Mouse (Mus musculus): Measurements from ENCODE around the gene Thsd4. TPM values are rescaled to one million over a fixed set of nuclear protein-coding genes. Genes with fewer than 3 reads are reported as not detected.
A peak's percentile ranks its signal among the peaks of the same experiment; 100 is the strongest.
"Not testable (repeated sequence)": the region's sequence is repeated elsewhere in the genome, so short reads cannot be mapped to it uniquely, and the experiment has no call there.

Gene Thsd4
- polyA plus RNA-seq, 1 experiment from 2014 or later, result 8.7 TPM

GRCm38 (mm10) chr9:59964367-59964766 is 557.5 kb downstream of the Thsd4 start:
- no peak for ATAC-seq (ENCODE audit: low read depth)
- Histone ChIP-seq H3K36me3 (no peaks in the 10 kb centered on the region), H3K4me1 (replicated peaks) (peaks cover 31% of the 10 kb centered on the region), H3K27ac (replicated peaks) (no peak overlapping the region), H3K27me3 (no peaks in the 10 kb centered on the region), H3K4me3 (no peak overlapping the region), H3K9ac (no peak overlapping the region), H3K9me3 (no peaks in the 10 kb centered on the region), H3K4me2 (no peak overlapping the region)
- 57% methylated on average over 3 of the region's 3 CpGs for WGBS

- no peak overlapping the region for H3K27ac ChIP-seq (replicated peaks)
- H3K4me3 ChIP-seq, result no peak overlapping the region
- no peak overlapping the region for H3K4me2 ChIP-seq
- no peaks in the 10 kb centered on the region for H3K27me3 ChIP-seq
- ATAC-seq (ENCODE audit: low read depth), result no peak
- H3K9me3 ChIP-seq, result no peaks in the 10 kb centered on the region
- 54% methylated on average over 14 of the region's 14 CpGs for WGBS
- H3K4me1 ChIP-seq (replicated peaks), result peaks cover 31% of the 10 kb centered on the region
- no peaks in the 10 kb centered on the region for H3K36me3 ChIP-seq
- H3K9ac ChIP-seq, result no peak overlapping the region
Measured at GRCm38 (mm10) chr9:59961201-59961955, 560.5 kb downstream of the Thsd4 start.

- no peaks in the 10 kb centered on the region for H3K27me3 ChIP-seq
- no peak within 1 kb of the TSS for H3K27ac ChIP-seq (replicated peaks)
- no peak within 1 kb of the TSS for H3K4me2 ChIP-seq
- H3K9ac ChIP-seq, result no peak within 1 kb of the TSS
- ATAC-seq (ENCODE audit: low read depth), result no peak
- no peak within 1 kb of the TSS for H3K4me3 ChIP-seq
- peaks cover 30% of the 10 kb centered on the region for H3K4me1 ChIP-seq (replicated peaks)
- H3K9me3 ChIP-seq, result no peaks in the 10 kb centered on the region
- H3K36me3 ChIP-seq, result no peaks in the 10 kb centered on the region
- WGBS, result 89% methylated on average over 10 of the region's 10 CpGs
Measured at GRCm38 (mm10) chr9:59960559-59960958, 561.3 kb downstream of the Thsd4 start, which contains the start of gene Nr2e3. Gene Nr2e3, minus strand, starts transcription at chr9:59960659.

- Histone ChIP-seq H3K27ac (replicated peaks) (no peak overlapping the region), H3K4me1 (replicated peaks) (peaks cover 20% of the 10 kb centered on the region), H3K4me2 (no peak overlapping the region), H3K9ac (no peak overlapping the region), H3K9me3 (no peaks in the 10 kb centered on the region), H3K27me3 (no peaks in the 10 kb centered on the region), H3K36me3 (no peaks in the 10 kb centered on the region), H3K4me3 (no peak overlapping the region)
- peak; percentile 51; the same call in 1 of the 2 replicates for ATAC-seq (ENCODE audit: low read depth)
- WGBS, result 4% methylated on average over 8 of the region's 8 CpGs
Measured at GRCm38 (mm10) chr9:59959276-59959675, 562.6 kb downstream of the Thsd4 start.

- H3K4me2 ChIP-seq; H3K36me3 ChIP-seq; H3K9ac ChIP-seq; H3K27me3 ChIP-seq; H3K4me3 ChIP-seq; H3K27ac ChIP-seq (replicated peaks); ATAC-seq (ENCODE audit: low read depth); H3K9me3 ChIP-seq: not testable (repeated sequence)
- H3K4me1 ChIP-seq (replicated peaks), result peaks cover 19% of the 10 kb centered on the region
- 37% methylated on average over 1 of the region's 1 CpGs for WGBS
Measured at GRCm38 (mm10) chr9:59958115-59958514, 563.7 kb downstream of the Thsd4 start.

GRCm38 (mm10) chr9:59956496-59956895 is 565.4 kb downstream of the Thsd4 start:
- H3K4me3 ChIP-seq, result no peak overlapping the region
- WGBS, result 43% methylated on average over 6 of the region's 6 CpGs
- H3K9ac ChIP-seq, result no peak overlapping the region; the same call in 1 of the 2 replicates
- H3K27ac ChIP-seq (replicated peaks), result no peak overlapping the region
- H3K4me2 ChIP-seq, result no peak overlapping the region
- H3K36me3 ChIP-seq, result no peaks in the 10 kb centered on the region
- H3K27me3 ChIP-seq, result no peaks in the 10 kb centered on the region
- H3K4me1 ChIP-seq (replicated peaks), result peaks cover 12% of the 10 kb centered on the region
- no peak for ATAC-seq (ENCODE audit: low read depth)
- no peaks in the 10 kb centered on the region for H3K9me3 ChIP-seq

- Histone ChIP-seq H3K9me3 (no peaks in the 10 kb centered on the region), H3K36me3 (no peaks in the 10 kb centered on the region), H3K4me3 (no peak overlapping the region), H3K27ac (replicated peaks) (no peak overlapping the region), H3K27me3 (no peaks in the 10 kb centered on the region), H3K4me2 (no peak overlapping the region), H3K9ac (no peak overlapping the region), H3K4me1 (replicated peaks) (peaks cover 5% of the 10 kb centered on the region; the same call in 1 of the 2 replicates)
- ATAC-seq (ENCODE audit: low read depth), result no peak
- 72% methylated on average over 6 of the region's 6 CpGs for WGBS
Measured at GRCm38 (mm10) chr9:59955692-59956091, 566.2 kb downstream of the Thsd4 start.

GRCm38 (mm10) chr9:59955199-59955598 is 566.6 kb downstream of the Thsd4 start:
- WGBS, result 50% methylated on average over 3 of the region's 3 CpGs
- no peaks in the 10 kb centered on the region for H3K36me3 ChIP-seq

GRCm38 (mm10) chr9:59953556-59953955 is 568.3 kb downstream of the Thsd4 start:
- no peaks in the 10 kb centered on the region for H3K27me3 ChIP-seq
- H3K4me2 ChIP-seq, result no peak overlapping the region
- no peak overlapping the region for H3K9ac ChIP-seq
- H3K27ac ChIP-seq (replicated peaks), result no peak overlapping the region
- WGBS, result 89% methylated on average over 7 of the region's 7 CpGs
- no peaks in the 10 kb centered on the region for H3K36me3 ChIP-seq
- H3K9me3 ChIP-seq, result no peaks in the 10 kb centered on the region
- no peak overlapping the region for H3K4me3 ChIP-seq
- 0 out of 2 replicates have a peak, but pooled peaks cover 5% of the 10 kb centered on the region for H3K4me1 ChIP-seq (replicated peaks)
- no peak for ATAC-seq (ENCODE audit: low read depth)

More at GRCm38 (mm10) chr9:59955199-59955598, 566.6 kb downstream of the Thsd4 start:
- no peak overlapping the region for H3K9ac ChIP-seq
- no peak overlapping the region for H3K27ac ChIP-seq (replicated peaks)
- no peak for ATAC-seq (ENCODE audit: low read depth)
- H3K4me1 ChIP-seq (replicated peaks), result peaks cover 5% of the 10 kb centered on the region; the same call in 1 of the 2 replicates
- no peaks in the 10 kb centered on the region for H3K9me3 ChIP-seq
- H3K27me3 ChIP-seq, result no peaks in the 10 kb centered on the region
- H3K4me3 ChIP-seq, result no peak overlapping the region
- no peak overlapping the region for H3K4me2 ChIP-seq

GRCm38 (mm10) chr9:59952515-59953070 is 569.3 kb downstream of the Thsd4 start:
- Histone ChIP-seq H3K4me3 (no peak overlapping the region), H3K4me2 (no peak overlapping the region), H3K9ac (no peak overlapping the region), H3K27ac (replicated peaks) (no peak overlapping the region), H3K4me1 (replicated peaks) (0 out of 2 replicates have a peak, but pooled peaks cover 5% of the 10 kb centered on the region), H3K36me3 (no peaks in the 10 kb centered on the region), H3K27me3 (no peaks in the 10 kb centered on the region), H3K9me3 (no peaks in the 10 kb centered on the region)
- WGBS, result 71% methylated on average over 8 of the region's 8 CpGs
- ATAC-seq (ENCODE audit: low read depth), result no peak

- H3K27ac ChIP-seq (replicated peaks), result no peak overlapping the region
- ATAC-seq (ENCODE audit: low read depth), result no peak
- H3K4me1 ChIP-seq (replicated peaks), result 0 out of 2 replicates have a peak, but pooled peaks cover 5% of the 10 kb centered on the region
- no peak overlapping the region for H3K4me2 ChIP-seq
- H3K36me3 ChIP-seq, result no peaks in the 10 kb centered on the region
- WGBS, result 84% methylated on average over 4 of the region's 4 CpGs
- H3K9ac ChIP-seq, result no peak overlapping the region
- no peaks in the 10 kb centered on the region for H3K27me3 ChIP-seq
- H3K4me3 ChIP-seq, result no peak overlapping the region
- H3K9me3 ChIP-seq, result no peaks in the 10 kb centered on the region
Measured at GRCm38 (mm10) chr9:59951943-59952342, 569.9 kb downstream of the Thsd4 start.

GRCm38 (mm10) chr9:59951001-59951750 is 570.7 kb downstream of the Thsd4 start:
- WGBS, result 90% methylated on average over 9 of the region's 9 CpGs
- Histone ChIP-seq H3K36me3 (no peaks in the 10 kb centered on the region), H3K27me3 (no peaks in the 10 kb centered on the region), H3K4me3 (no peak overlapping the region), H3K4me1 (replicated peaks) (0 out of 2 replicates have a peak, but pooled peaks cover 5% of the 10 kb centered on the region), H3K27ac (replicated peaks) (no peak overlapping the region), H3K9me3 (no peaks in the 10 kb centered on the region), H3K4me2 (no peak overlapping the region), H3K9ac (no peak overlapping the region)
- no peak for ATAC-seq (ENCODE audit: low read depth)
